Mouse (Mus musculus): Measurements from ENCODE around the gene Ppy.
A peak's percentile ranks its signal among the peaks of the same experiment; 100 is the strongest.

Gene Ppy

DNA sequence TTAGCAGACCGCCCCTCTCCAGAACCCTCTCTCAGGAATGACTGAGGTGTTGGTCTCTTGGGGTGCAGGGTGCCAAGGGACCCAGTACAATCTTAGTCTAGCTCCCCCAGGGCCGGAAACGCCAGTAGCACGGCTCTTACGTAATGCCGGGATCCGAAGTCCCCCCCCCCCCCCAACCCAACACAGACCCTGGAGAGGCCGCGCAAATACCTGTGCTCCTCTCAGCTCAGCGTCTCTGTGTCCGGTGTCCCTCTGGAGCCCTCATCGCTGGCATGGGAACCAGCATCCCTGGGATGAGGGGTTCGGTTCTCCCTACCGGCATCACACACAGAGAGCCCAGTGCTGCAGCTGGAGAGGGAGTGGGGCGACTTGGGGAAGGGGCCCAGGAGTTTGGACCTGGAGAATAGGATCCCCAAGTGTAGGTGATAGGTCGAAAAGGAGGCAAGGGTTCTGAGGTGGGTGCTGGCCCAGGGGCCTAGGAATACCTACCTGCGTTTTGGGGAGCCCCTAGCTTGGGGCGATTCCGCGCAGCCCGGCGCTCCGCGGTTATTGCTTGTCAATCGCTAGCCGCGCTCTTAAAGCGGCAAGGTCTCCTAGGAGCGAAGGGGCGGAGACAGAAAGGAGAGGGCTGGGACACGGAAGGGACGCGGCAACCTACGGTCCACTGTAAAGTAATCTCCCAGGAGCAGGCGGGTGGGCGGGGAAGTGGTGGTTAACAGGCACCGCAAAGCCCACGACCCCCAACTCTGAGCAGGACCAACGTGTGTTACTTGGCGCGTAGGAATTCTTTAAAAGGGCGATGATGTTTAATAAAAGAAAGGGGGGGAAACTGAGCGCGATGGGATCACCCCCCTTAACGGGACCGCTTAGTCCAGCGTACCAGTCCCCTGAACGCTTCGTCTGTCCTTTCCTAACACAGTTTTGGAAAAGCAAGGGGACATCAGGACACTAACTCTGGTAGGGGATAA lies 12.9 kb downstream of the Ppy start, which contains the start of gene Mpp2:
TSS of gene Mpp2 (minus strand) at position 585 of the 968 bp plus-strand sequence.
- DNase-seq (ENCODE audit: low spot score) = peak; percentile 36

DNA sequence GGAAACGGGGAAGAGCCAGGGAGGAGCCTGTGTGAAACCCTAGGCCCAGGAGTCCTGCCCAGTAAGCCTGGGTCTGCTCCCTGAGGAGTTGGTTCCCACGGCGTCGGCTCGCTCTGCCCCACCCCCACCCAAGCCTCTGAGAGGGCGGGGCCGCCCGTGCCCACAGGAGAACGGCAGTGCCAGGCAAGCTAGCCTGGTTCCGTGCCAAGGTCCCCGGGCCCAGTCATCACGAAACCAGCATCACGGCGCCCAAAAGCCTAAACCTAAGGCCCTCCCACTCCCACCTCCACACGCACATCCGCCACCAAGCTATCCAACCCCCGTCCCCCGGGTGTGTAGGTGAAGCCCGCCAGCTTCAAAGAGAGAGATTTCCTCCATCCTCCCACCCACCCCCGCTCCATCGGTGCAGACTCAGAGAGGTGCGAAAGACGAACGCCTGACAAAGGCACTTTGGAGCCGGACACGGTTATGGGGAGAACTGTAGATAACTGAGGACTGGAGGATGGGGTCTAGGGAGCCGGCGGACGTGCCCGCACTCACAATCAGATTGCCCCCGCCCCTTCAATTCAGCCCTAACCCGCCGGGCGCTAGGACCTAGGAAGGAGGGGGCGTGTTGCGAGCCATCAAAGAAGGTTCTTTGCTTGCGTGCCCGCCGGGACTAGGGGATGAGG lies 13.9 kb downstream of the Ppy start:
- DNase-seq (ENCODE audit: low spot score) = peak; percentile 43

DNA sequence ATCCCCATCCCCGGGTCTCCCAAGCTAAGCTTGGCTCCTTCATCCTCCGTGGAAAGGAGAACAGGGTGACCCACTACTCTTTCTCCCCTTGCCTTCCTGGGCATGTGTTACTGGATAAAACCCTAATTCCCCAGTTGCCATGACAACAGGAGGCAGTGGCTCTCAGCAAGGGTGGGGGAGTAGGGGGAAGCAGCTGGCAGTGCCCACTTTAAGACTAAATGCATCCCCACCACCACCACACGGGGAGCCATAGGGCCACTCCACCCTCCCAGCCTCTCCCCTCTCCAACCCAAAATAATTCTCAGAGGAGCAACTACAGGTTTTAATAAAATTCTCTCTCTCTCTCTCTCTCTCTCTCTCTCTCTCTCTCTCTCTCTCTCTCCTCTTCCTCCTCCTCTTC lies 14.8 kb downstream of the Ppy start:
- no peak for DNase-seq (ENCODE audit: low spot score)

DNA sequence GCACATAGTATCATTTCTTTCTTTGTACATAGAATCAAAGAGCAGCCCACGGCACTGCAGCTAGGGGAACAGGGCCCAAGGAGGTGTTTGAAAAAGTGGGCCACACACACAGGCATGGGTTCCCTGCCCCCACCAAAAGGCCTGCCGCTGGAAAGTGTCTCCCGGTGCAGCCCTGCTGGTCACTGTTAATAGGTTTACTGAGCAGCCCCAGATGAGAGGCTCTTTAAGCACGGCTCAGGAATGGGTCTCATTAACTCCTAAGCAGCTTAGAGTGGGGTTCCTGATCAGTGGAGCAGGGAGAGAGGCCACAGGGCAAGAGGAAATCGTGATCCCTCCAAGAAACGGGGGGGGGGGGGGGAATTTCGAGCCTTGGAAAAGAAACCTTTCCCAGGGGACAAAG lies 17.0 kb downstream of the Ppy start:
- no peak for DNase-seq (ENCODE audit: low spot score)

DNA sequence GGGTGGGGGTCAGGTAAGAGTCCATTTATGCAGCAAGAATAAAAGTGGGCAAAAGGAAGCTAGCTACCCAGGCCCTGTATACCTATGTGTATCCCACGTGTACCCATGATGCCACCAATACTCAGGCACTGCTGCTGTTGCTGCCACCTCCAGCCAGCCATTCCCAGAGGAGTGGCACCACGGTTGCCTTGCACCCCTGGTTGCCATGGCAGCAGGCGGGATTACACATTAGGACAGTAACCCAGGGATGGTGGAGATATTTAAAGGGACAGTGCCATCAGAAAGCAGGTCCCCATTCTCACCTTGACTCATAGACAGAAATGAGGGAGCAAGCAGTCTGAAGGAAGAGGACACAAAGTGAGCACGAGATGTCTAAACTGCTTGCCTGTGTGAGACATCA lies 17.9 kb downstream of the Ppy start:
- no peak for DNase-seq (ENCODE audit: low spot score)

DNA sequence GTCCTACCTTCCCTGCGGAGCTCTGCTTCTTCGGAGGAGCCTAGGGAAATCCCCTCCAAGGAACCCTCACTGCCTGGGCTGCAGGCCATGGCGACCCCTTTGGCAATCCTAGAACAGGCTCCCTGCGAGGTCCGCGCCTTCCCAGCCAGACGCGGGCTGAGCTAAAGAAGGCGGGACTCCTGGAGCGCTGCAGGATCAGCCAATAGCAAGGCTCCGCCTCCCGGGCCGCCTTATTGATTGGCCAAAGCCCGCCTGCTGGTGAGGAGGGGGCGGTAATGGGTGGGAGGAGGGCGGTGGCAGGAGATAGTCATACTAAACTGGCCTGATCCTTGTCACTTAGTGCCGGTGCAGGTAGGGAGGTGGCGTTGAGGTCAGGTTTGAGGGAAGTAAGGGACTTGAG lies 18.8 kb downstream of the Ppy start:
- DNase-seq (ENCODE audit: low spot score) = peak; percentile 52

DNA sequence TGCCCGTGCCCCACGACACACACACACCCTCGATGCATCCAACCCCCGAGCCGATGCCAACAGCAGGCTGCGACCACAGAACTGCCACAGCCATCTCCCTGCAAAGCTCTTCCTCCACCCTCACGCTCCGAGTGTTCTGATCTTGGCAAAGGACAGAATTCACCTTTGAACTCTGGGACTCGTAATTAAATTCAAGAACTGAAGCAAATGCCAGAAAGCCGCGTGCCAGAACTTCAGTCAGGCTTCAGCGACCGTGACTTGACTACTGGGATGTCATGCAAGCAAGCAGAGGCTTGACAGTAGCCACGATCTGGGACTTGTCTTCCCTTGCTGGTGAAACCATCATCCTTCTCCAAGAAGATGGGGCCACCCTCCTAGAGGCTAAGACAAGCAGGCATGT lies 27.4 kb downstream of the Ppy start:
- DNase-seq (ENCODE audit: low spot score) = no peak

DNA sequence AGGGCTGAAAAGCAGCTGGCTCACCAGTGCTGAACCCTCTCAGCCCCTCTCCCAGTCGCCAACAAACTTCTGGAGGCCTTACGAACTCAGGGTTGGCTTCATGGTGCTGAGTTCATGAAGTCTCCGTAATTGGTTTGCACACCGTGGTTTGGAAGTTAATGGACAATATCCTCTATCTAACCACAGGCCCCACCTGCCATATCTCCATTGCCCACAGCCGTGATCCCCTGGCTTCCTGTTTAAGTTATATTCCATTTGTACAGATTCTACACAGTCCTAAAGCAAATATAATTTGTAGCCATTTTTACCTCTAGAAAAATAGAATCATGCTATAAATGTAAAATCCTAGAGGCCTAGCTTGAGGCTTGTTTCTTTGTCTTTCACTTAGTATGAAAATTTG lies 28.4 kb downstream of the Ppy start:
- DNase-seq (ENCODE audit: low spot score) = no peak

DNA sequence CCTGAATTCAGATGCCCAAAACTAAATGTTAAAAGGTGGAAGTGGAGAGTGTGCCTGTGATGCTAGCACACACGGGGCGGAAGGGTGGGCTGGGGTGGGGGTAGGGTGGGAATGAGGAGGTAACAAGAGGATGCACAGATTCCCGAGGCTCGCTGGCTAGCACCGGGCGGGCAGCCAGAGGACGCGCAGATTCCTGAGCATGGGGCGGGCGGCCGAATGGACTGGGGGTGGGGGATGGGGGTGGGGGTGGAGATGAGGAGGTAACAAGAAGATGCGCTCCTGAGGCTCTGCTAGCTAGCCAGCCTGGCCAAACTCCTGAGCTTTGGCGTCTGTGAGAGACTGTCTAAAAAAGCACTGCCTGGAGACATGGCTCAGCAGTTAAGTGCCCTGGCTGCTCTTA lies 30.7 kb downstream of the Ppy start:
- DNase-seq (ENCODE audit: low spot score) = no peak

DNA sequence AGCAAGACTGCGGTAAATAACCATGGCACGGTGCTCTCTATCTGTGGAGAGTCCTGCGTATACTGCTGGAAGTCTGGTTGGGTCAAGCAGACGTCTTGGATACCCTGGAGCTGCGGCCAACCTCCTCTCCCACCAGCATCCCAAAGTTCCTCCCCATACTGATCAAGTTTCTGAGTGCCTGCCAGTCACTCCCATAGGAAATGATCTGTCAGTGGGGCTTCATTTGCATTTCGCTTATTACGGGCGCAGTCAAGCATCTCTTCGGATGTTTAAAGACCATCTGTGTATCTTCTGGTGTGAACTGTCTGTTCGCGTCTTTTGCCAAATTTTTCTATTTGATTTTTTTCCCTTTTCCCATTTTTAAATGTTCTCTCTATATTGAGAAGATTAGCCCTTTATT lies 31.5 kb downstream of the Ppy start:
- DNase-seq (ENCODE audit: low spot score) = no peak

DNA sequence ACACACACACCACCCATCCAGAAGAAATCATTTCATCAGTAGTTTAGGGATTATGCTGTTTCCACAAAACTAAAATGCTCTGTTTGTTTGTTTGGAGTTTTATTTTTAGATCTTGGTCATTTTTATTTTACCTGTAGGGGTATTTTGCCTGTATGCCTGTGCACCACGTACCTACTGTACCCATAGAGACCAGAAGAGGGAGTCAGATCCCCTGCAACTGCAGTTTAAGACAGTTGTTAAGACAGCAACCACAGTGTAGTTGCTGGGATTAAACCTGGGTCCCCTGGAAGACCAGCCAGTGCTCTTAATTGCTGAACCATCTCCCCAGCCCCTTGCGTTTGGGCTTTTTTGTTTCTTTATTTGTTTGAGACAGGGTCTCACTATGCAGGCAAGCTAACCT lies 32.1 kb downstream of the Ppy start:
- no peak for DNase-seq (ENCODE audit: low spot score)

DNA sequence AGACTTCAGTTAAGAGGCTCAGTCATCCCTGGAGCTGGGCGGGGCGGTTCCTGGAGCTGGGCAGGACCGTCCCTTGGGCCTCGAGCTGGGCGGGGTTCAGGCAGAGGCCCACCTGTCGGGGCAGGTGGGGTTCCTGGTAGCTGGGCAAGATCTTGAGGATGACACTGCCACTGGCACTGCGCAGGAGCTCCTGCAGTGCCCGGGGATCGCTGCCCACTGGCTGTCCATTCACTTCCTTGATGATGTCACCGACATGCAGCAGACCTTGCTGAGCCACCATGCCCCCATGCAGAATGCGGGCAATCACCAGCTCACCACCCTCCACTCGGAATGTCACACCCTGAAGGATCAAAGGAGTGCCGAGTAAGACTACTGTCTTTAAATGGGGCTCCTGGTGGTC lies 38.0 kb downstream of the Ppy start:
- no peak for DNase-seq (ENCODE audit: low spot score)

DNA sequence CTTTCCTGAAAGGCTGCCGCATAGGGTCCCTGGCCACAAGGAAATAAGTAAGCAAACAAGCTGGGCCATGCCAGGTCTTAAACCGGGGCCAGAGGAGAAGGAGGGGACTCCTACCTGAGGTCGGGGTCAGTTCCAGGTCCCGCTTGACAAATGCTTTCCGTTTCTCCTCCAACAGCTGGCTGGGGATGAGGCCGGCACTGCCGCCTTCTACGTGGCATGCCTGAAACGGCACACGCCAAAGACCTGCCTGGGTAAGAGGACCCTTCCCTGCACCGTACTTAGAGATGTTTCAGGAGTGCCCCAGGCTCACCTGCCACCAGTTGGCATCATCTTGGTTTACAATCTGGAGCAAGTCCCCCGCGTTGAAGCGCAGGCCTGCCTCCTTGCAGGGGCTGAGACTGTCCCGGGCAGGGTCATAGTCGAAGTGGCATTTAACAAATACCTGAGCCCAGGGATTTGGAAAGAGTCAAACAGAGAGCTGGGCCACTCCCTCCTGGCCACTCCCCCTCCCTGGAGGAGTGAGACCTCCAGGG lies 39.1 kb downstream of the Ppy start:
- DNase-seq (ENCODE audit: low spot score) = no peak

DNA sequence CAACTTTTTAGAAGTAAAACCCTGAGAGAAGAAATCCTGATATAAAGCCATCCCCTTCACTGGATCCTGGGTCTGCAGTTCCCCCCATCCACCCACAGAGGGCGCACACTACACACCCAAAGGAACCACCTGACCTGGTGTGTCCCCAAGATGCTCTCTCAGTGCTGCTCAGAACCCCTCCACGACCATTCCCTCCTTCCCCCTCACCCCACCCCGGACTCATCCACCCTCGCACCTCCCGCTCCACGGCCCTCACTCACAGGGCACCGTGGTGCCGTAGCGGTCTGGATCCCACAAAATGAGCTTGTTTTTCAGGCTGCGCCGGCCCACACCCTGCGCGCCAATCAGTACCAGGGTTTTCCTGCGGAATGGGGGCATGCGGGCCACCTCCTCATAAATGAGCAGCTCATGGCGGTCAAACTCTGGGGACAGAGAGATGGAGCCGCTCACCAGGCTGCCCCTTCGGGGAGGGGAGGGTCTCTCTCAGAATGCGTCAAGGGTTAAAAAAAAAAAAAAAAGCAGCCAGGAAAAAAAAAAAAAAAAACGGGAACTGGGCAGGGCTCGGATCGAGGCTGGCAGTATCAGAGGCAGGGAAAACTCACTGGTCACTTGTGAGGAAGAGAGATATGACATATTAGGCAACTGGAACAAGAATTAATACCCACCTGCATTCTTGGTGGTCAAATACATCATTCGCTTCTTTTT lies 39.7 kb downstream of the Ppy start:
- peak; percentile 73 for DNase-seq (ENCODE audit: low spot score)

DNA sequence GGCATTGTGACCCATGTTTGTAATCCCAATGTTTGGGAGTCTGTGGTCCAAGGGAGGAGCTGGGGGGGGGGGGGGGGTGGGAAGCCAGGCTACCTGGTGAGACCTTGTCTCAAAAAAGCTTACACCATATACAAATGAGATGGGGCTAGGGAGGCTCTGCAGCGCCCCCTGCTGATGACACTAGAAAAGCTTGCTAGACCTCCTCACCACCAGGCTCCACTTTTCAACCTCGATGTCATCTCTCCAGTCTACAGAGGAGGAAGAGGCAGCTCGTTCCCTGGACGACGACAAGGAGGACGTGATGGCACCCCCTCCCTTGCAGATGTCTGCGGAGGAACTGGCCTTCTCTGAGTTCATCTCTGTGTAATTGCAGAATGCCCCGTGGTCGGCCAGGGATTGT lies 47.3 kb downstream of the Ppy start:
- no peak for DNase-seq (ENCODE audit: low spot score)

DNA sequence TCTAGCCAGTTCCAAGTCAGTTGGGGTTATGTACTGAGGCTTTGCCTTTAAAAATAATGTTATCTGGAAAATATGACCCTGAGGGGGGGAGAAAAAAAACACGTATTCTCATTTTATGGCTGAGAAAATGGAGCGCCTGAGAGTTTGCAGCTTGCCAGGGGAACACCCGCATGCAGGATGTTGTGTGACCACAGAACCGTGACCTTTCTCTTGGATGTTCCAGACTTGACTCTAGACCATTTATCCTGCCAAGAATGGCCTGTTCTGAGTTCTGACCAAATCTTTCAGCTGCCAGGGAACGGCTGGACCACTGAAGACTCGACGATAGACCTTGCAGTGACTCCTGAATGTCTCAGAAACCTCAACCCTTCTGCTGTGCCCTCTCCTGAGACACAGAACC lies 47.9 kb downstream of the Ppy start:
- DNase-seq (ENCODE audit: low spot score) = no peak

DNA sequence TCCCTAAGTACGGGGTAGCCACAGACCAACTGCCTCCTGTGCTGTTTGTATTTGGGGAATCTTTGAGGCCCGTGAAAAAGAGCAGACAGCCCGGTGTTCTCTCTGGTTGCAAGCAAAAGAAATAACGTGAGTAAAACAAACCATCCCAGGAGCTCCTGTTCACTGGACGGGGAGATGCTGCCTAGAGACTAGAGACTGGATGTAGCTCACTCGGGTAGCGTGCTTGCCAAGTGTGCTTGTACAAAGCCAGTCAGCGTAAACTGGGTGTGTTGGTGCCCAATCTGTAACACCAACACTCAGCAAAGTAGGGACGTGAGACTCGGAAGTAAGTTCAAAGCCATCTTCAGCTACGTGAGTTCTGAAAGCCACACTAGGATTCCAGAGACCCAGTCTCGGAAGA lies 48.4 kb downstream of the Ppy start:
- no peak for DNase-seq (ENCODE audit: low spot score)

DNA sequence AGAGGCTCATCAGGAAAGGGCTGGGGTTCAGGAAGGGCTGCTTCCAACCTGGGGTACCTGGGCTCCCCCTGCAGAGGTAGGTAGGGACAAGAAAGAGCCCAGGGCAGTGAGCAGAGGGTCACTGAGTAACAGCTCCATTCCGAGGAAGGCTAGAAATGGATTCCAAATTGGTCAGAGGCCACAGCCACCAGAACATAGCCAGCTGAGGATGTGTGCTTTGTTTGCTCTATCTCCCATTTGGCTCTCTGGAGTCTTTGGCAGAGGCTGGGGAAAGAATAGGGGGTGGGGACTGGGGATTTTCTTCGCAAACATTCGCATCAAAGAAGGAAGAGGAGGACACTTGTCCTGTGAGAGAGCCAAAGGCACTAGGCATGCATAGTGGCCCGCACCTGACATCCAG lies 49.2 kb downstream of the Ppy start:
- no peak for DNase-seq (ENCODE audit: low spot score)

DNA sequence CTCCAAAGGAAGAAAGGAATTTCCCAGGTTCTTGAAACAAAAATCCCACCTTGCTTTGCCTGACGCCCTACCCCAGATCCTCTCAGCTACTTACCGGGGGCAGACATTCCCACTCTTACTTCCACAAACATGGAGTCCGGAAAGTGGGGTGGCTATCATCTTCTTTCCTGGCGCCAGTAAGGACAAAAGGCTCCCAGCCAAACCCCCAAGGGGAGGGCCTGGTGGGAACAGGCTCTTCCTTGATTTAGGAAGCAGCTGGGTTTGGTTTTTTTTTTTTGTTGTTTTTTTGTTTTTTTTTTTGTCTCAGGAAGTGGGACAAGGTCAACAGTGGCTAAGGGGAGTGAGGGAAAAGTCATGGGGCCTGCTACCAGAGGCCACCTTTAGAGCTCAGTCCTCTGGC lies 49.6 kb downstream of the Ppy start:
- DNase-seq (ENCODE audit: low spot score) = no peak
